Mouse (Mus musculus) retina, postnatal 1 day (tissue): ENCODE measurements around the gene Paf1.

Experiments
- DNase-seq: peaks from one replicate; pipeline ENCODE4 v3.0.0-alpha.2; 2012

Paf1 gene

GRCm38 (mm10) chr7:28371514-28371989 is 21.2 kb upstream of the Paf1 start:
- DNase-seq: peak; percentile 66

DNA sequence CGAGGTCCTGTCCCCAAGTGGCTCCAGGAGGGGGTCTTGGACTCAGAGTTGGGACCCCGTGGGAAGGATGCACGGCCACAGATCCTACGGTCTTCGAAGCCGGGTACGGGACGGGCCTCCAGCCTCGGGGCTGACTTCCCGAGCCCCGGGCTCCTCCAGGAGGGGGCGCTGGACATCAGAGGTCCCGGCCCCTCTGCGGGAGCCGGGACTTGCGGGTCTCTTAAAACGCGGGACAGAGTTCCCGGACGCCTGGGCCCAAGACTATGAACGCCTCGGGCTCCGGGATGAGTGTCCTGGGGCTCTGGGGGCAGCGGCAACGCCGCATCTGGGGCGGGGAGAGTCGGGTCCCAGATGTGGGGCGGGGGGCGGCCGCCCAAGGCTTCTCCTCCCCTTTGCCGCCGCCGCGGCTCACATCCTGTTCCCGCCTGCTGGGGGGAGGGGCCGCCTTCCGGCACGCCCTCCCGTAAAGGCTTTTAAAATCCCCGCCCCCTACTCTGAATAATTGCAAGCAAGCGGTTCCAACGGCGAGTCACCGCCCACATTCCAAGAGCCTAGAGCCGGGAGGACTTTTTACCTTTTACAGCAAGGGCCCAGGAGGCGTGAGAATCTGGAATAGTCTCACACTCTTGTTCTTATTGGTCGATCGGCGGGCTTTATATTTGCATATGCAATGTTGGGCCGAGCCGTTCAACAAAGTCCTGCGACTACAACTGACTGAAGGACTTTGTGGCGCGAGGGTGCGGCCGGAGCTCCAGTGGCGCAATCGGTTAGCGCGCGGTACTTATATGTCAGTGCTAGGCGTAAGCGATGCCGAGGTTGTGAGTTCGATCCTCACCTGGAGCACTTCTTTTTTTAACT is 20.3 kb upstream of the Paf1 start, which contains the start of gene Plekhg2:
Gene Plekhg2 (minus strand): TSS at position 349 of the 858 bp plus-strand sequence.
- peak; percentile 98 for DNase-seq

- peak; percentile 92 for DNase-seq
Observed at GRCm38 (mm10) chr7:28373131-28373581, 19.6 kb upstream of the Paf1 start.

DNA sequence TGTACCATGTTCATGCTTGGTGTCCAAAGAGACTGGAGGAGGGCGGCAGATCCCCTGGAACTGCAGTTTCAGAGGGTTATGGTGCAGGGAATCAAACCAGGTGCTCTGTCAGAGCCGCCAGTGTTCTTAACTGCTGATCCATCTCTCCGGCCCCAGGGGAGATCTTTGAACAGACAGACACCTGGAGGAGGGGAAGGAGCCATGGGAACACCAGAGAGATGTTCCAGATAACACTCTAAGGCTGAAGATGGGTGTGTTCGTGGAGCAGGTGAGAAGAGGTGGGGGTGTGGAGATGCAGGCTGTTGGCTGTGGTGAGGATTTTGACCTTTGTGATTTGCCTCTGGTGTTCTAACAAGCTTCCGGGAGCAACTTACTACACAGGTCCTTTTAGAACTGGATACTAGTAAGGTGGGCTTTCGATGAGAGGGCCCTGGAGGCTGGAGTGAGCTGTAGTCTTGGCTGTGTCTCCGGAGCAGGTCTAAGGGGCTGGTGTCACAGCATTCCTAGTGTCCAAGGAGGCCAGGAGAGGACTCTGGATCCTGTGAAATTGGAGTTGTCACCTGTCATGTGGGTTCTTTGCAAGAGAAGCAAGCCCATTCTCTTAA is 18.8 kb upstream of the Paf1 start:
- DNase-seq: no peak

DNA sequence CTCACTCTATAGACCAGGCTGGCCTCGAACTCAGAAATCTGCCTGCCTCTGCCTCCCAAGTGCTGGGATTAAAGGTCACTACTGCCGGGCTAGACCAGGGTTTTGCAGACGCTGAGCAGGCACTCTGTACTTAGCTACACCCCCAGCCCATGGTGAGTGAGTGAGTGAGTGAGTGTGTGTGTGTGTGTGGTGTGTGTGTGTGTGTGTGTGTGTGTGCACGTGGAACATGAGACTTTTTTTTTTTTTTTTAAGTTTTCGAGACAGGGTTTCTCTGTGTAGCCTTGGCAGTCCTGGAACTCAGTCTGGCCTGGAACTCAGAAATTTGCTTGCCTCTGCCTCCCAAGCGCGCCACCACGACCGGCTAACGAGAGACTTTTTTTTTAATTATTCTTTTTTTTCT is 18.1 kb upstream of the Paf1 start:
- no peak for DNase-seq

DNA sequence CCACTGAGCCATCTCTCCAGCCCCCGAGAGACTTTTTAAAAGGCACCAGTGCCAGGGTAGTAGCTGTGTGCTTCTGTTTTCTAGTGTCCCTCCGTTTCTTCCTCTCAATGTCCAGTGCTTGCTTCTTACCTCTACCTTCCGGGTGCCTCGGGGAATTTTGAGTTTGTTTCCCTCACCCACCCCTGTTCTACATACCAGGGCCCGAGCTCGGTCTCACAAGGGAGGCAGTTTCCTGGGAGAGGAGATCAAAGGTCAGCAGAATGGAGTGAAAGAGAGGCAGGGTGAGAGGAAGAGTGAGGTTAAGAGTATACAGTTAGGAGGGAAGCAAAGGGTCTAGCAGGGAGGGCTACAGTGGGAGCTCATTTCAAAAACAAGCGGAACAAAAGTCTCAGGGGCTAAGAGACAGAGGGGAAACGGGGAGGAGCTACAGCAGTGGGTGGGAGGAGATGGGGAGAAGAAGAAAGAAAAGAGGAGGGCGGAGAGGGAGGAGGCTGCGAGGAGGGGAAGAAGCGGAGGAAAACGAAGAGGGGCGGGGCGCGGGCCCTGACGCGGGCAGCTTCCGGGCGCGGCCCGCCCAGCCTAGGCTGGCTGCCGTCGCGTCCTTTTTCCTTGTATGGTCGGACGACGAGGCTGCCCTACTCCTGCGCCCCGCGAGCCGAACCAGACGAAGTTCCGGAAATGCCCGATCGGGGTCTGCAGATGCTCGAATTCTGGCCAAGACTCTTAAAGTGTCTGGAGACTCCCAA is 17.4 kb upstream of the Paf1 start:
- peak; percentile 93 for DNase-seq

DNA sequence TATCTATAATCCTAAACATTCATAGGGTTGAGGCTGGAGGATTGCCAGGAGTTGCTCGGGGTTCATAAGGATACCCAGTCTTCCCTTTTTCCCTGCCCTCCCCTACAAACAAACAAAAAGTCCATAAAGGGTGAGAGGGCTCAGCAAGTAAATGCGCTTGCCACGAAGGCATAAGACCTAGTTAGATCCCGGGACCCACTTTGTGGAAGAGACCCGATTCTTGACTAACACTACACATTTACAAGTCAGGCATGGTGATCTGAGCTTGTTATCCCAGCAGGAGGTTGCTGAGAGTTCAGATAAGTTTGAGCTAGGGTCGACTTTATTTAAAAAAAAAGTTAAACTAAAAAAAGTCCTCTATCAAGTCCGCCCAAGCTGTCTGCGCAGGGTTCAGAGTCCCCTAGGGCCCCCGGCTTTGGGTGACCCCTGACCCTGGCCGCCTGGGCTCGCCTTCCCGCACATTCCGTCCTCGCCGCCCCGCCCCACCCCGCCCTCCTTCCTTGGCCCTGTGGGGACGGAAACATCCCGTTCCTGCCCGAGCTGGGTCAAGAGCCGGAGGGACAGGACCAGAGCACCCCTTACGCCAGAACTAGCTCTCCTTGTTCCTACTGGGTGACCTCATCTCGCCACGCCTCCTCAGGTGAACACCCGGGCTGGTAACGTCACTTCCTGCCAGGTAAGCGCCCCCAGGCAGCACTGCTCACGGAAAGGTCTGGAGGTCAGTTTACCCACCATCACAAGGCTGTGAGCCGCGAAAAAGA is 16.6 kb upstream of the Paf1 start:
- DNase-seq: peak; percentile 36

- no peak for DNase-seq
Observed at GRCm38 (mm10) chr7:28377190-28378065, 15.3 kb upstream of the Paf1 start.

DNA sequence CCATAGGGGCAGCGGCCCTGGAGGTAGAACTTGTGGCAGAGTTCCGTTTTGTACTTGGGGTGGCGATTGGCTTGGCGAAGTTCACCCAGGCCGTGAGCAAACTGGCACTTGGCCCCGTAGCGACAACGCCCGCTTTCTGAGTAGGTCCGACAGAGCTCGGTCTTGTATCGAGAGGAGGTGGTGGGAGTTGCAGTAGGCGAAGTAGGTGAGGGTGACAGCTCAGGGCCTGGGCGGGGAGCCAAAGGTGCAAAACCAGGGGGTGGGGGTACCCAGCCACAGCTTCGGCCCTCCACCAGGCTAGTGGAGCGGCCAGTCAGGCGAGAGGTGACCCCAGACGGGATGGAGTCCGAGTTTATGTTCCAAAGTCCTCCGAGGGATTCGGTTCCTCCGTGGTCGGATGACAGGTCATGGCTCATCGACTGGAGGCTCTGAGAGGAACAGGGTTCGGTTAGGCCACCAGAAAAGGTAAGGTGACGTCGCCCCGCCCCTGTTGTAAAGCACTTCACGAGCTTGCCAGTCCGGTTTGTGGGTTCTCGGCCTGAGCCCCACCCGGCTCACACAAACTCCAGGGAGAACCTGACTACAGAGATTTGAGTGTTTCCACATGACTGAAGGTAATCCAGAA is 14.6 kb upstream of the Paf1 start:
- DNase-seq: no peak

GRCm38 (mm10) chr7:28378769-28379651 is 13.7 kb upstream of the Paf1 start:
- DNase-seq: peak; percentile 92

DNA sequence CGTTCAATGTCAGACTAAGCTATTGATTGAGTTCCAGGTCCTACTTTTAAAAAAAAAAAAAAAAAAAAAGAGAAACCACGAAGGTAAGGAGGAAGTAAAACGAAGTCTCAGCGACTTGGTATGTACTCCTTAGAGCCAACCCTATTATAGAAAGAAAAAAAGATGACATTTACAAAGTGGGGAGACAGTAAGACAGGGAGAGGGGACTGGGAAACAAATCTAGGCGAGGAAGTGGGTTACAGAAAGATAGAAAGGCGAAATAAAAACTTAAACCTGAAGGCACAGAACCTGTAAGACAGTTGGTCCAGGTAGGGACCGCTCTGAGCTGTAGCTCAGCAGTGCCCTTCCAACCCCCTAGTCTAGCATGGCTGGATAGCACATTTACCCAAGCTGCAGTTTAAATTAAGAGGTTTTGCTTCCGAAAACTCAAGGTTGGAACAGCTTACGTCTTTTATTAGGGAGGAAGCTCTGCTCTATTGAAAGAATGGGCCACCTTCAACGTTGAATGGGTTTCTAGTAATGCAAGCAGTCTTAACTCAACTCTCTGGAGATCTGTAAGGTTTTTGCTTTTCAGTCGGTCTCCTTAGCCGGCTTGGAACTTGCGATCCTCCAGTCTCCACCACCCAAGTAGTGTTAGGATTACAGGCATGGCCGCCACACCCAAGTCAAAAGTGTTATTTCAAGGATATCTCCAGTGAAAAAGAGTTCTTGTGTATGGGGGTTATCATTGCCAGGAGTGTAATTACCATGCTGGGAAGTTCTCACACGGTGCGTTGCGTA is 12.3 kb upstream of the Paf1 start, which contains the start of gene Zfp36:
Gene Zfp36 (minus strand): TSS at position 17 of the 780 bp plus-strand sequence.
- no peak for DNase-seq

GRCm38 (mm10) chr7:28381017-28381790 is 11.5 kb upstream of the Paf1 start:
- peak; percentile 60 for DNase-seq

DNA sequence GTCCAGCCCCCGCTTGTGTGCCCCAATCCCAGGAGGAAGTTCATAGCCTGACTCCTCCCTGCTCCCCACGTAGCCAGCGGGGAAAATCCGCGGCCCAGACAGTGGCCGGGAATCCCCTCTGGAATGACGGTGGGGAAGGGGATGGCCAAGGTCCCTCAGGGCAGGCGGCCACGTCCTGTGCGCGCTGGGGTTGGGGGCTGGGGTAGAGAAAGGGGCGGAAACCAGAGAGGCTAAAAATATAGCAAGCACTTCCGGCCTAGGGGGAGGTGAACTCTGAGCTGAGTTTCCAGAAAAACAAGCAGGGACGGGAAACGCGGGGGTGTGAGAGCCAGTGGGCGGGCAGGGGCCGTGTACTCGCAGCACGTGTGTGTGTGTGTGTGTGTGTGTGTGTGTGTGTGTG is 10.8 kb upstream of the Paf1 start:
- DNase-seq: peak; percentile 77

GRCm38 (mm10) chr7:28382347-28382951 is 10.3 kb upstream of the Paf1 start:
- DNase-seq: peak; percentile 62

- DNase-seq: peak; percentile 37
Observed at GRCm38 (mm10) chr7:28382981-28383396, 9.8 kb upstream of the Paf1 start.

- no peak for DNase-seq
Observed at GRCm38 (mm10) chr7:28383606-28384005, 9.1 kb upstream of the Paf1 start.

DNA sequence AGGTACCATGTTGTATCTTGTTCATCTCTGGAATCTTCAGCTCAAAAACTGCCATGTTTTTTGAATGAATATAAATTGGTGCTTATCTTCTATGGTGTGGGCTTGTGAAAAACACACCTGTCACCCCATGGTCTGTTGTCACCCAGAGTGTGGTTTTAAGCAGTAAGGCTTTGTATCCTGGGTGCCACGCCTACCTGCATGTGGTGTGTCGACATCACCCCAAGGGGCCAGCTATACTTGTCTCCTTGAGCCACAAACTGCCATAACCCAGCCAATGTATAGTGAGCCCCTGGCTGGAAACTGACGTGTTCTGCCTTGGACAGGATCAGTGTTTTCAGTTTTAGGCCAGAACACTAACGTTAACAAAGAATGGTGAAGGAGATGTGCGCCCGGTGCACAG is 8.6 kb upstream of the Paf1 start:
- DNase-seq: no peak

- no peak for DNase-seq
Observed at GRCm38 (mm10) chr7:28385196-28385595, 7.6 kb upstream of the Paf1 start.
